Mouse (Mus musculus) C2C12 (cell line): ENCODE measurements at regions not wholly inside any gene's neighbourhood (a gene's known extent, or its start where the extent isn't known, plus 50 kb on each side); places are given as distances from the start of the nearest gene placed in this dataset.

Experiments used
- H3K27me3 ChIP-seq: one replicate; pipeline ENCODE4 v1.6.1; 2011; ENCODE audit not compliant: control insufficient read depth, insufficient read depth, insufficient read length
- H3K36me3 ChIP-seq: one replicate; pipeline ENCODE4 v1.6.1; 2011; ENCODE audit not compliant: control insufficient read depth, insufficient read depth
- H3K4me3 ChIP-seq: one replicate; pipeline ENCODE4 v1.5.1; 2011; ENCODE audit warnings: mild to moderate bottlenecking, control low read depth; ENCODE audit not compliant: poor library complexity, insufficient read depth, severe bottlenecking
- H3K79me2 ChIP-seq: one replicate; pipeline ENCODE4 v1.6.1; 2011; ENCODE audit not compliant: control insufficient read depth, insufficient read depth
- H3K79me3 ChIP-seq: one replicate; pipeline ENCODE4 v1.6.1; 2011; ENCODE audit warnings: low read depth, control low read depth
- H3ac ChIP-seq: one replicate; pipeline ENCODE3; 2011; ENCODE audit warnings: low read depth; ENCODE audit not compliant: control insufficient read depth, insufficient read length
- CEBPB ChIP-seq: IDR thresholded peaks from one replicate; pipeline ENCODE4 v1.6.1; 2011; ENCODE audit warnings: low read depth, mild to moderate bottlenecking, control low read depth, moderate library complexity
- CTCF ChIP-seq: IDR thresholded peaks from one replicate; pipeline ENCODE4 v1.5.1; 2011; ENCODE audit not compliant: control insufficient read depth, insufficient read depth, insufficient read length
- FOSL1 ChIP-seq: IDR thresholded peaks from one replicate; pipeline ENCODE4 v1.8.0; 2011; ENCODE audit warnings: mild to moderate bottlenecking, low read length; ENCODE audit not compliant: poor library complexity, insufficient read depth, severe bottlenecking
- MAX ChIP-seq: IDR thresholded peaks from one replicate; pipeline ENCODE4 v1.6.1; 2011; ENCODE audit warnings: mild to moderate bottlenecking, control low read depth
- MYOD1 ChIP-seq: IDR thresholded peaks from one replicate; pipeline ENCODE4 v1.6.1; 2011; ENCODE audit warnings: low read depth; ENCODE audit not compliant: control insufficient read depth, insufficient read length
- MYOG ChIP-seq: IDR thresholded peaks from one replicate; pipeline ENCODE4 v1.6.1; 2011; ENCODE audit not compliant: control insufficient read depth, insufficient read length; ENCODE audit errors: extremely low read depth
- USF1 ChIP-seq: IDR thresholded peaks from one replicate; pipeline ENCODE4 v1.6.1; 2011; ENCODE audit warnings: low read depth, mild to moderate bottlenecking, control low read depth, moderate library complexity

DNA sequence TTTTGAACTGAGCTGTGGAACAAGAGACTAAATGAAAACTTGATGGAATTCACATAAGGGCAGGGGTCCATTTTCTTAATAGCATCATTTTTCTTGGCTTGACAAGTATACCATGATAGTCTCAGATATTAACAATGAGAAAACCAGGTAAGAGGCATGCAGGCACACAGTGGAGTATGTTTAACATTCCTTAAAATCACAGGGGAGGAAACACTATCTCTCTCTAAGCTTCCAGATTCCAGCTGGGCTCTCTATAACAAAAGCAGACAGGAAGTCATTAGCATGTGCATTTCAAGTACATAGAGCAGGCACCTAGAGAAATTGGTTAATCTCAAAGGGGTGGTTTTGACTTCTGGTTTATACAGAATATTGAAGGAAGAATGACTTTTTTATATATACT lies 156.9 kb downstream of the Impad1 start:
- no peak overlapping the region for H3ac ChIP-seq
- H3K4me3 ChIP-seq = no peak overlapping the region
- H3K36me3 ChIP-seq = no peaks in the 10 kb centered on the region
- TF ChIP-seq USF1 (no peak), MYOG (no peak), FOSL1 (no peak), MYOD1 (no peak), MAX (no peak), CEBPB (no peak), CTCF (no peak)
- H3K27me3 ChIP-seq = no peaks in the 10 kb centered on the region
- H3K79me2 ChIP-seq = no peaks in the 10 kb centered on the region
- no peaks in the 10 kb centered on the region for H3K79me3 ChIP-seq

- Histone ChIP-seq H3K79me2 (no peaks in the 10 kb centered on the region), H3K36me3 (no peaks in the 10 kb centered on the region), H3K4me3 (no peak overlapping the region), H3K79me3 (no peaks in the 10 kb centered on the region), H3ac (peak overlapping the region; percentile 24), H3K27me3 (no peaks in the 10 kb centered on the region)
- TF ChIP-seq USF1 = no peak
- no peak for TF ChIP-seq FOSL1
- no peak for TF ChIP-seq MYOG
- TF ChIP-seq CEBPB = no peak
- no peak for TF ChIP-seq CTCF
Observed at GRCm38 (mm10) chr4:4635856-4636255, 157.3 kb downstream of the Impad1 start.

DNA sequence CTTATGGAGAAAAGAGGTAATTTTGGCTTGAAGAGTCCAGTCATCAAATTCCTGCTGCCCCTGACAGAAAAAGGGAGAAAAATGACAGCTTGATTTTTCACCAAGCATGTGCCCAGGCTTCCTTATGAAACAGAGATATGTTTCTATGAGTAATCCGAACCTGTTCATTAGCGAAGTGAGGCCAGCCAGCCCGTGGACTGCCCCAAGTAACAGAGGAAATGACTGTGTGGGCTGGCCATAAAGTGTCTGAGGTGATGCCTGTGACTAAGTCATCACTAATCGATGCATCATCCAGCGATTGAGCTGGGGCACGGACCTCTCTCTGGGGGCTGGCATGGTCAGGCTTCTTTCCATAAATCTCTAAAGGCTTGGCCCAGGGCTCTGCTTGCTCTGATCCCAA lies 157.8 kb downstream of the Impad1 start:
- H3K79me2 ChIP-seq = no peaks in the 10 kb centered on the region
- peak; percentile 85 for TF ChIP-seq MAX
- peak; percentile 78 for TF ChIP-seq MYOD1
- peak; percentile 79 for TF ChIP-seq FOSL1
- TF ChIP-seq CEBPB = no peak
- no peak for TF ChIP-seq MYOG
- no peaks in the 10 kb centered on the region for H3K36me3 ChIP-seq
- H3ac ChIP-seq = no peak overlapping the region
- H3K4me3 ChIP-seq = no peak overlapping the region
- H3K27me3 ChIP-seq = no peaks in the 10 kb centered on the region
- no peaks in the 10 kb centered on the region for H3K79me3 ChIP-seq

- H3K79me3 ChIP-seq = no peaks in the 10 kb centered on the region
- TF ChIP-seq USF1 (no peak), FOSL1 (no peak), MYOD1 (peak; percentile 59), CTCF (no peak)
- H3K79me2 ChIP-seq = no peaks in the 10 kb centered on the region
- H3K27me3 ChIP-seq = no peaks in the 10 kb centered on the region
- no peak overlapping the region for H3K4me3 ChIP-seq
- no peak overlapping the region for H3ac ChIP-seq
- H3K36me3 ChIP-seq = no peaks in the 10 kb centered on the region
Observed at GRCm38 (mm10) chr4:4634646-4635045, 158.5 kb downstream of the Impad1 start.

GRCm38 (mm10) chr4:4630750-4631149 lies 162.4 kb downstream of the Impad1 start:
- H3K79me3 ChIP-seq = no peaks in the 10 kb centered on the region
- no peaks in the 10 kb centered on the region for H3K27me3 ChIP-seq
- H3K79me2 ChIP-seq = no peaks in the 10 kb centered on the region
- H3ac ChIP-seq = no peak overlapping the region
- TF ChIP-seq MYOD1 (no peak), CEBPB (no peak), MYOG (no peak)
- H3K36me3 ChIP-seq = no peaks in the 10 kb centered on the region
- no peak overlapping the region for H3K4me3 ChIP-seq

DNA sequence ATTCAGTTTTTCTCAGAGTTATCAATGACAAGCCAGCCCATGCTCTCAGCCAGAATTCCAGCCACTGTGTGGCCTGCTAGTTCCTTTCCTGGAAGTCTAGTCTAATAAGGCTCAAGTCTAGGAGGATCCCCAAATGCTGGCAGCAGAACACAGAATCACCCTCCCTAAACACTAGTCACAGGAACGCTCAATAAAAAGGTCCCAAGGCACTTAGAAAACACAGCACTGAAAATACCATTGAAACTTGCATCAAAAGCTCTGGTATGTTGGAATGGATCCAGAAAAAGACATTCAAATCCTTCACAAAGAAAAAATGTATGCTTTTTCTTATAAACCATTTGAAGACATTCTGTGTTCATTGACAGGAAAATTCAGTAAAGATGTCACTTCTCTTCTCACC lies 163.9 kb downstream of the Impad1 start:
- H3K27me3 ChIP-seq = no peaks in the 10 kb centered on the region
- no peak overlapping the region for H3K4me3 ChIP-seq
- H3K79me2 ChIP-seq = no peaks in the 10 kb centered on the region
- TF ChIP-seq CTCF = no peak
- no peak for TF ChIP-seq FOSL1
- no peak for TF ChIP-seq MYOG
- TF ChIP-seq USF1 = no peak
- no peak for TF ChIP-seq MAX
- no peak for TF ChIP-seq CEBPB
- no peak overlapping the region for H3ac ChIP-seq
- no peaks in the 10 kb centered on the region for H3K36me3 ChIP-seq
- no peaks in the 10 kb centered on the region for H3K79me3 ChIP-seq
